Mouse (Mus musculus): ENCODE measurements around the gene Stap1.

Stap1 gene

DNA sequence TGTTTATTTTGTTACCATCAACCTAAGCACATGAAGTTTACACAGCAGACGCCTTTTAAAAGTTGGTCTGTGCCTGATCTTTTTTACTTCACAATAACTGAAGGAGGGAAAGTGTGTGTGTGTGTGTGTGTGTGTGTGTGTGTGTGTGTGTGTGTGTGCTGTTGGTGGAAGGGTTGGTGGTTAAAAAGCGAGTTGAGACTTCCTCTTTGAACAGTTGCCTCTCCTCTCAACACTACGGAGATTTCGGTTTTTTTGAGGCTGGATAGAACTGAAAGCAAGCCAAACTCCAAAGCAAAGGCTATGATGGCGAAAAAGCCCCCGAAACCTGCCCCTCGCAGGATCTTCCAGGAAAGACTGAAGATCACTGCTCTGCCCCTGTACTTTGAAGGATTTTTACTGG lies at the start of gene Stap1:
Gene Stap1, plus strand, starts transcription at position 209 of the 400 bp plus-strand sequence.
- no peak for DNase-seq

- DNase-seq = peak; percentile 34
Observed at GRCm38 (mm10) chr5:86029820-86030219, 41.7 kb upstream of the Stap1 start.

GRCm38 (mm10) chr5:86063501-86063900 lies 8.0 kb upstream of the Stap1 start:
- DNase-seq = no peak

GRCm38 (mm10) chr5:86065101-86065875 lies 6.3 kb upstream of the Stap1 start, which contains the start of gene Cenpc1:
Cenpc1 (minus strand) TSS chr5:86065583.
- peak; percentile 93 for DNase-seq

DNA sequence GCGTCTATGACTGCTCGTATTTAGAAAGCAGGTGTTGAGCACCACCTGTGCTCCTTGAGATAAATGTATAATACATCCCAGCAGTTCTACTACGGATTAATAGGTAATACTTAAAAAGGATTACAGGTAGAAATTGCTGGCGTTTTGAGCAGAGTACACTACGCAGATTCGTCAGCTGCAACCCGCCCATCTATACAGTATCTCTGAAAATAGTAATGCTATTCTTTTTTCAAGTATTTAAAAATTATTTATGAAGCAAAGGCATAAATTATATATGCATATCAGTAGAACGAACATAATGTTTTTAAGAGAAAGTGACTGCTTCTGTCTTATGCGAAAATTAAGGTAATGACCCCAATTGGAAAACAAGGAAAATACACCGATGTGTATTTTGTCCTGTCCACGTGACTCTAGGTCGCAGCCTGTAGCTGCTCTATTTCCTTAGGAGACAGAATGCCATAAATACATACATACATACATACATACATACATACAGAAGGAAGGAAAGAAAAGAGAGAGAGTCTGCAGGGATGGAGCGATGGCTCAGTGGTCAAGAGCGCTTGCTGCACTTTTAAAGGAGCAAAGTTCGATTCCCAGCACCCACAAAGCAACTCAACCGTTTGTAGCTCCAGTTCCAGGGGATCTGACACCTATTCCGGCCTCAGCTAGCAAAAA lies 5.5 kb upstream of the Stap1 start:
- DNase-seq = no peak

DNA sequence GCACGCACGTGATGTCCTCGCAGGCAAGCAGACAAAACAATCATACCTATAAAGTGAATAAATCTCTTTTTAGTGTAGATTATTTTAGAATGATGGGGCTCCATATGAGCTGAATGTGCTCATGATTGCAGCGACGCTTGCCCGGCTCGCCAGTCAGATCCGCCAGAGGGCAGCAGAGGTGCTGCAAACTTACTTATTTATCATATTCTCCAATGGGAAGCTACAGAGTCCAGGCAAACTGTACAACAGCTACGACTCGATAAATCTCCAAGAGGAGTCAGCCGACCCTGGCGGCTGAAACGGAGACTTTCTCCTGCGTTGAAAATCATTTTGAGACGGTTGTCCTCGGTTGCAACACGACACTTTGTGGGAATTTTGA lies 5.0 kb upstream of the Stap1 start:
- peak; percentile 78 for DNase-seq

DNA sequence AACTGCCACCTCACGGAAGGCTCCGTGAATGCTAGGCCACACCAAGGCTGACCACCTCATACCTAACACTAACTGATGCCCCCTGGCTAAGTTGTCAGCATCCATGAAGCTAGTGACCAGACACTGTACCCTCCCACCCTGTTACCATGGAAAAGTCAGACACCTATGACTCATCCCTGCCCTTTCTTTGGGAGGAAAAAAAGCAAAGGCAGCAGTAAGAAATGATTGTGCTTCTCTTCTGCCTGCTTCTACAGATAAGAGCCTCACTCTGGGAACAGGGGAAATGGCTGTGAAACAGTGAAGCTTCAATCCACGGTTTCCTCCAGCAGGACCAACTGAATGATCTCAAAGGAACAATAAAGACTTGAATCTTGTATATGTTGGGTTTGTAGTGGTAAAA lies 3.1 kb upstream of the Stap1 start:
- no peak for DNase-seq

GRCm38 (mm10) chr5:86069121-86069520 lies 2.4 kb upstream of the Stap1 start:
- DNase-seq = no peak

GRCm38 (mm10) chr5:86072756-86073386 lies 1.3 kb downstream of the Stap1 start:
- DNase-seq = no peak

- no peak for DNase-seq
Observed at GRCm38 (mm10) chr5:86078720-86079334, 7.3 kb downstream of the Stap1 start.

- DNase-seq = no peak
Observed at GRCm38 (mm10) chr5:86083987-86084386, 12.4 kb downstream of the Stap1 start.

GRCm38 (mm10) chr5:86084979-86085378 lies 13.4 kb downstream of the Stap1 start:
- DNase-seq = no peak

DNA sequence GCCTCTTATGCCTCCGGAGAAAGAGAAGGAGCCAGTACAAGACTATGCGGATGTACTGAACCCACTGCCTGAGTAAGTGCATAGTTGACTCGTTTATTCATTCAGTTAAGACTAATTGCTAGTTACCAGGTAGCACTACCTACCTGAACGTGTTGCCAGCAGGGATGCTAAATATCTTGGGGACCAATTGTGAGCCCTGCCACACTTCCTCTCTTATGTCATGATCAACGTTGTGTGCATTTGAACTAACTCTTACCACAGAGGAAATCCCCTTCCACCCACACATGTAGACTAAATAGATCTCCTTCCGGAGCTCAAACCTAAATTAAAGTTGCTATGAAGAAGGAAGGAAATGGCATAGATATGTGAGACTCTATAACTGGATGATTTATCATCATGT lies 15.2 kb downstream of the Stap1 start:
- no peak for DNase-seq

DNA sequence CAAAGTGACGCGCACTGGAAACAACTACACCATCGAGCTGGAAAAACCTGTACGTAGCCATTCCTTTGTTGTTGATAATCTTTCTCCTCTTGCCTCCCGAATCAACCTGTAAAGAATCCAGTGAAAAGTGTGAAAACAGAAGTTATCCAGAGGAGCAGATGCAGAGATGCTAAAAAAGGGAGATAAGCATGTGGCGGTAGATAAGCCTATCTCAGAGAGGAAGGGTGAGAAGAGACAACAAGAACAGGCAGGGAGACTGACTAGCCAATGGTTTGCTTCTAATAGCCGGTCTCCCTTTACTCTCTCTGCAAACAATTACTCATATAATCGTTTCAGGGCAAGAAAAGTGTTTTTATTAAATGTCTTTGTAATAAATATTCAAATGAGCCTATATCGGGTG lies 23.2 kb downstream of the Stap1 start:
- no peak for DNase-seq

DNA sequence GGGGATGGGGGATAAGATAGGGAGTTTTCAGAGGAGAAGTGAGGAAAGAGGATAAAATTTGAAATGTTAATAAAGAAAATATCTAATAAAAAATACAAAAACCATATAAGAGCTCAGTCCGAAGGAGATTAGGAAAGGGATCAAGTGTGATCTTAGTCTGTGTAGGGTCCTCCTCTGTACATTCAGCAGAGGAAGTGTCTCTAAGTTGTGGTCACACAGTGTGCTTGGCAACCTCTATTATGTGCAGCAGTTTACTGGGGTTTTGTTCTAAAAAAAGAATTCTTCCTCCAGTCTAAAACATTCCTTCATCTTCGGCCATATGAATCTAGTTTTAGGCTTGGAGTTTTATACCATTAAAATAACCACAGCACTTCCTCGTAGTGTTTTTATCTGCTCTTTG lies 27.4 kb downstream of the Stap1 start:
- no peak for DNase-seq

DNA sequence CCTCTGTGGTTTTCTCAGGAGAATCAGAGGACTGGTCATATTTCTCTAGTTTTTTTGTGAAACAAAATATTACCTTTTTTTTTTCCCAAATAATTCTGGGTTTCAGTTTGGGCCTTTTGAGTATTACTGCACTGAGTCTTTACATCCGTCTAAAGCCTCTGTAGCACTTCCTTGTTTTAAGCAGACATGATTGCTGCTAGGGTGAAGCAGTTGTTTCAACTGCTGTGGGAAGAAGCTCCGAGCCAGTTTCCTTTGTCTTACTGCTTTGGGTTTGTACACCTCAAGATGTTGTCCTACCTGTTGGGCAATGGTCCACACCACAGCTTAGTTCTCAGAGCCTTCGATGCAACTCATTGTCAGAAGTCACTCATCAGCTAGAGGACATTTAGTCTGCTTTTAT lies 29.1 kb downstream of the Stap1 start:
- no peak for DNase-seq

- DNase-seq = no peak
Observed at GRCm38 (mm10) chr5:86102176-86102575, 30.6 kb downstream of the Stap1 start.

- no peak for DNase-seq
Observed at GRCm38 (mm10) chr5:86106610-86107009, 35.1 kb downstream of the Stap1 start.

DNA sequence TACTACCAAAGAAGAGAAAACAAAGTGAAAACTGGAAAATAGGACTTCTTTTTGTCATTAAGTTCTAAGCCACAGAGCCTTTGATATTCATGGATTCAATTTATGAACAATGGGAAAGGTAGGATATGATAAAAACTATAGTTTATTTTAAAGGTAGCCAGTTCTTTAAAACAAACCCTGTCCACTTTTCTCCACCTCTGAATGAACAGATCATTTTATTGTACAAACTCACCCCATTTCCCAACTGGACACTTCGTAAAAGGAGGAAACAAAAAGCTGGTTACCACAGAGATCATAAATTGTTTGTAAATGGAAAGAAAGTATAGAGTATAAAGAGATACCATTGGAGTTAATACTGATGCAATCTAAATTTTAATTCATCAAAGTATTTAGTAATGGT lies 39.5 kb downstream of the Stap1 start:
- no peak for DNase-seq

DNA sequence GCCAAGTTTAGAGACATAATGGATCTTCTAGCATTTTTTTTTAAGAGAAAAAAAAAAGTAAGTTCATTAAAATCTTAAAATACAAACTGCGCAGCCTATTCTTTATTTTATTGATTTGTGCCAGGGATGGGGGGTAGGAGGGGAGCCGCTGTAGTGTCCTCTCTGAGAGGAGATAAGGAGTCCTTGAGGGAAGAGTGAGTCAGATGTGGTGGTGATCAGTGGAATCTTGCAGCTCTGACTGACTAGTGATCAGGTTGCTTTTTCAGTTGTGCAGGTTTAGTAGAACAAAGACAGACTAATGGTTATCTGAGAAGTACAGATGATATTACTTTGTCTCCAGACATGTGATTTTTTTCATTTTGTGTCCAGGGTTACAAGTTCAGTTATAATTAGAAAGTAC lies 41.5 kb downstream of the Stap1 start:
- DNase-seq = no peak

- DNase-seq = no peak
Observed at GRCm38 (mm10) chr5:86113997-86114396, 42.5 kb downstream of the Stap1 start.

- no peak for DNase-seq
Observed at GRCm38 (mm10) chr5:86118457-86119094, 47.0 kb downstream of the Stap1 start.

DNA sequence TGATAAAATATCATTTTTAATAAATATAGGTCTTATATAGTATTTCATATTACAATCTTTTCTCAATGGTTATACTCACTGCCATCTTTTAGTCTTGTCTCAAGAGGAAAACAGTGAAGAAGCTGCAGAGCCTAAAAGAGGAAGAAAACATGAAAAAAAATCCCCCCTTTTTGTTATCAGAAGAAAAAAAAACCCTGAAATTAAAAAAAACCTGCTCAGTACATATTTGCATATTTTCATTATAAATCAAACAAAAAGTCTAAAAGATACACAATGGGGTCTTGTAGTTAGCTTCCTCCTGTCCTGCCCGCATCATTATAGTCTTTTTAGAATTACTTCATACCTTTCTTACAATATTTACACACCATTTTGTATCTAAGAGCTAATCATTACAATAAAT lies 57.2 kb downstream of the Stap1 start:
- no peak for DNase-seq

All from cerebellum, adult 8-10 months (tissue).